Mouse (Mus musculus): ENCODE measurements around the gene Anapc15-ps. TPM values are rescaled to one million over a fixed set of nuclear protein-coding genes. Genes with fewer than 3 reads are reported as not detected.
A peak's percentile ranks its signal among the peaks of the same experiment; 100 is the strongest.
"Not testable (repeated sequence)": the region's sequence is repeated elsewhere in the genome, so short reads cannot be mapped to it uniquely, and the experiment has no call there.

Gene Anapc15-ps
- polyA plus RNA-seq, 1 experiment from 2014 or later = not detected

GRCm38 (mm10) chr10:95630726-95631345 lies 42.4 kb downstream of the Anapc15-ps start:
- no peaks in the 10 kb centered on the region for H3K9me3 ChIP-seq (replicated peaks; ENCODE audit: low read length)
- no peak for ATAC-seq (replicated peaks; ENCODE audit: low FRiP score, low read depth)
- H3K27me3 ChIP-seq (ENCODE audit: insufficient read depth, low read length) = no peaks in the 10 kb centered on the region
- H3K27ac ChIP-seq = no peak overlapping the region
- no peaks in the 10 kb centered on the region for H3K4me1 ChIP-seq (replicated peaks; ENCODE audit: insufficient read depth, low read length)
- H3K4me3 ChIP-seq (replicated peaks; ENCODE audit: low read depth, low read length) = no peak overlapping the region
- H3K36me3 ChIP-seq (ENCODE audit: insufficient read depth, low read length) = no peaks in the 10 kb centered on the region
- WGBS = 82% methylated on average over 10 of the region's 10 CpGs
- no peak overlapping the region for H3K9ac ChIP-seq (ENCODE audit: low read depth, low read length)
- H3K4me2 ChIP-seq (ENCODE audit: low read length) = no peak overlapping the region
- TF ChIP-seq CTCF (IDR thresholded peaks at IDR 0.05; ENCODE audit: low read depth) = no peak
- no peak for DNase-seq (ENCODE audit: low spot score)

- 77% methylated on average over 4 of the region's 4 CpGs for WGBS
Observed at GRCm38 (mm10) chr10:95630166-95630565, 43.1 kb downstream of the Anapc15-ps start.

DNA sequence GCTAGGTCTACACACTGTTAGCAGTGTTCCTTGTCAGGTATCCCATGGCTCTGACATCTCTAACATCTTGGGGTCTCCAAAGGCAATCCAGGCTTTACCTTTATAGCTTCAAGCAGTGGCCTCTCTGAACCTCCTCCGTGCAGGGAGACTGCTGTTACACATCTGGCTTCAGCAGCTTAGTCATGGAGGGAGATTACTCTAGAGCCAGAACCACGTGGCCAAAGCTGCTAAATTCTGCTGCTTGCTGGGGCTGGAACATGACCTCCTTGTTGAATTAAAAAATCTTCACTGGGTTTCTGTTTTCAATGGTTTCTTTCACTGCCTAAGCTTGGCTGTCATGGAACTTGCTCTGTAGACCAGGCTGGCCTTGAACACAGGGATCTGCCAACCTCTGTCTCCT lies 44.9 kb downstream of the Anapc15-ps start:
- no peak for DNase-seq (ENCODE audit: low spot score)
- Histone ChIP-seq H3K36me3 (ENCODE audit: insufficient read depth, low read length) (no peaks in the 10 kb centered on the region), H3K4me3 (replicated peaks; ENCODE audit: low read depth, low read length) (no peak overlapping the region), H3K27me3 (ENCODE audit: insufficient read depth, low read length) (no peaks in the 10 kb centered on the region), H3K4me1 (replicated peaks; ENCODE audit: insufficient read depth, low read length) (no peaks in the 10 kb centered on the region), H3K9ac (ENCODE audit: low read depth, low read length) (no peak overlapping the region), H3K9me3 (replicated peaks; ENCODE audit: low read length) (no peaks in the 10 kb centered on the region), H3K27ac (no peak overlapping the region), H3K4me2 (ENCODE audit: low read length) (no peak overlapping the region)
- 70% methylated on average over 2 of the region's 2 CpGs for WGBS
- no peak for TF ChIP-seq CTCF (IDR thresholded peaks at IDR 0.05; ENCODE audit: low read depth)
- no peak for ATAC-seq (replicated peaks; ENCODE audit: low FRiP score, low read depth)

More at GRCm38 (mm10) chr10:95630166-95630565, 43.1 kb downstream of the Anapc15-ps start:
- not testable (repeated sequence) for H3K4me2 ChIP-seq (ENCODE audit: low read length); H3K4me3 ChIP-seq (replicated peaks; ENCODE audit: low read depth, low read length); H3K9ac ChIP-seq (ENCODE audit: low read depth, low read length); H3K27me3 ChIP-seq (ENCODE audit: insufficient read depth, low read length); DNase-seq (ENCODE audit: low spot score); H3K27ac ChIP-seq; H3K4me1 ChIP-seq (replicated peaks; ENCODE audit: insufficient read depth, low read length); ATAC-seq (replicated peaks; ENCODE audit: low FRiP score, low read depth); H3K9me3 ChIP-seq (replicated peaks; ENCODE audit: low read length); H3K36me3 ChIP-seq (ENCODE audit: insufficient read depth, low read length)

DNA sequence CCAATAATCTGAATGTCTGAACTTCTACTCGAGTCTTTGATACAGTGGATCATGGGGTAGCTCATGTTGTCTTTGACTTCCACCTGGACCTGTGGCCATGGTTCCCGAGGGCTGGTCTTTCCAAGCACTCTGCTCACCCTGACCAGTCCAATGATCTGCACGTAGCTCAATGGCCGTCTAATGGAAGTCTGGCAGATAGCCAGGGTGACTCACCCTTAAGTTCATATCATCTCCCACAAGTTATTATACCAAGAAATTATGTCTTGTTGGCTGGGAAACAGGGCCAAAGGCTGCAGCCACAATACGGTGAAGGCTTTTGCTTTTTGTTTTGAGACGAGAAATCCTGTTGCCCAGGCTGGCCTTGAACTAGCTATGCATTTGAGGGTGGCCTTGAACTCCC lies 45.9 kb downstream of the Anapc15-ps start:
- ATAC-seq (replicated peaks; ENCODE audit: low FRiP score, low read depth) = no peak
- TF ChIP-seq CTCF (IDR thresholded peaks at IDR 0.05; ENCODE audit: low read depth) = no peak
- no peak overlapping the region for H3K4me2 ChIP-seq (ENCODE audit: low read length)
- no peak overlapping the region for H3K9ac ChIP-seq (ENCODE audit: low read depth, low read length)
- H3K4me1 ChIP-seq (replicated peaks; ENCODE audit: insufficient read depth, low read length) = no peaks in the 10 kb centered on the region
- DNase-seq (ENCODE audit: low spot score) = no peak
- 72% methylated on average over 6 of the region's 6 CpGs for WGBS
- no peaks in the 10 kb centered on the region for H3K27me3 ChIP-seq (ENCODE audit: insufficient read depth, low read length)
- H3K27ac ChIP-seq = no peak overlapping the region
- H3K36me3 ChIP-seq (ENCODE audit: insufficient read depth, low read length) = no peaks in the 10 kb centered on the region
- H3K4me3 ChIP-seq (replicated peaks; ENCODE audit: low read depth, low read length) = no peak overlapping the region
- no peaks in the 10 kb centered on the region for H3K9me3 ChIP-seq (replicated peaks; ENCODE audit: low read length)

DNA sequence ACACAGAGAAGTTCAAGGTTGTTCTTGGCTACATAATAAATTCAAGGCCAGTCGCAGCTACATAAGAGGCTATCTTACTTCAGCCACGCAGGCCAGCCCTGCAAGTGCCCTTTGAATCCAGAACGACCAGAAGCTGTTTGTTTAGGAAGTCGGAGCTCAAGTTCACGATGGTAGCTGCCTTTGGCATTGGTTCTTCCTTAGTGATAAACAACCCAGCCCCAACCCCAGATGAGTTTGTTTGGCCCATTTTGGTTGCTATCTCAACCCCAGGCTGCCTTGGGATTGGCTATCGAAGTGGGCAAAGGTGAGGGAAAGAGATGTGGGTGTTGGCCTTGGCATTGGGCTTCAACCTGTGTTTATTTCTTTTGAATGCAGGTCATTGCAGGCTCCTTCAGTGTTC lies 48.0 kb downstream of the Anapc15-ps start:
- H3K27ac ChIP-seq = no peak overlapping the region
- H3K4me2 ChIP-seq (ENCODE audit: low read length) = no peak overlapping the region
- H3K9me3 ChIP-seq (replicated peaks; ENCODE audit: low read length) = no peaks in the 10 kb centered on the region
- H3K4me1 ChIP-seq (replicated peaks; ENCODE audit: insufficient read depth, low read length) = no peaks in the 10 kb centered on the region
- H3K9ac ChIP-seq (ENCODE audit: low read depth, low read length) = no peak overlapping the region
- no peaks in the 10 kb centered on the region for H3K36me3 ChIP-seq (ENCODE audit: insufficient read depth, low read length)
- TF ChIP-seq CTCF (IDR thresholded peaks at IDR 0.05; ENCODE audit: low read depth) = no peak
- 66% methylated on average over 6 of the region's 6 CpGs for WGBS
- DNase-seq (ENCODE audit: low spot score) (no peak), ATAC-seq (replicated peaks; ENCODE audit: low FRiP score, low read depth) (no peak)
- no peaks in the 10 kb centered on the region for H3K27me3 ChIP-seq (ENCODE audit: insufficient read depth, low read length)
- H3K4me3 ChIP-seq (replicated peaks; ENCODE audit: low read depth, low read length) = no peak overlapping the region

DNA sequence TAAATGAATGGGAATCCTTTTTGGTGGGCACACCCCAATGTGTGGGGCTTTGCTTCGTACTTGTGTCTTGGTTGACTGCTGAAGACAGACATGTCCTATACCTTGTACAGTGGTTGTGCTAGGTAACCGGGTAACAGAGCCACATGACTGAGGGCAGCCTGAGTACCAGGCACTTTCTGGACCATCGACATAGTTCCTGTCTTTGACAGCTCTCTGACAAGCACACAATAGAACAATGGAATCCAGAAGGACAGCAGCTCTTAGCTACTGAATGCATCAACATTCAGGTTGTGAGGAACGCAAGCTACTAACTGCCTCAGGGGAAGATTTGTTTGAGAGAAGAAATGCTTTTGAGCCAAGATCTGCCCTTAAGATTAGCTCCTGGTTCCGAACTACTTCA lies 49.2 kb downstream of the Anapc15-ps start:
- no peak overlapping the region for H3K4me3 ChIP-seq (replicated peaks; ENCODE audit: low read depth, low read length)
- no peak for TF ChIP-seq CTCF (IDR thresholded peaks at IDR 0.05; ENCODE audit: low read depth)
- 49% methylated on average over 5 of the region's 5 CpGs for WGBS
- no peaks in the 10 kb centered on the region for H3K9me3 ChIP-seq (replicated peaks; ENCODE audit: low read length)
- no peaks in the 10 kb centered on the region for H3K27me3 ChIP-seq (ENCODE audit: insufficient read depth, low read length)
- H3K27ac ChIP-seq = 0 out of 2 replicates have a peak overlapping the region, but pooled peaks have one; percentile 15
- no peaks in the 10 kb centered on the region for H3K36me3 ChIP-seq (ENCODE audit: insufficient read depth, low read length)
- no peak for ATAC-seq (replicated peaks; ENCODE audit: low FRiP score, low read depth)
- DNase-seq (ENCODE audit: low spot score) = peak; percentile 45
- H3K4me2 ChIP-seq (ENCODE audit: low read length) = no peak overlapping the region
- no peaks in the 10 kb centered on the region for H3K4me1 ChIP-seq (replicated peaks; ENCODE audit: insufficient read depth, low read length)
- no peak overlapping the region for H3K9ac ChIP-seq (ENCODE audit: low read depth, low read length)

DNA sequence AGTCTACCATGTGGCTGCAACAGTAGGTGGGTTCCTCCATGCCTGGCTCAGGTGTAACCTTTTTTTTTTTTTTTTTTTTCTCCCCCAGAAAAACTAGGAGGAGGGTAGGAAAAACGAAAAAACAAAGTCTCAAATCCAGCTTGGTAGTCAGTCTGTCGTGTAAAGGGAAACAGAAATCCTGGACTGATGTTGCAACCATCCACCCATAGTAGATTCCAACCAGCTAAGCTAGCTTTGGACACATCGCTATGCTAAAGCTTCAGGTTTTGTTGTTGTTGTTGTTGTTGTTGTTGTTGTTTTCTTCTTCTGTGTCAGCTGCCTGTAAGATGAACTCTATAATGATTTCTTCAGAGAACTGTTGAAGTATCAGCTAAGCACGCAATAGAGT lies 49.7 kb downstream of the Anapc15-ps start:
- Histone ChIP-seq H3K36me3 (ENCODE audit: insufficient read depth, low read length) (no peaks in the 10 kb centered on the region), H3K4me1 (replicated peaks; ENCODE audit: insufficient read depth, low read length) (no peaks in the 10 kb centered on the region), H3K4me2 (ENCODE audit: low read length) (no peak overlapping the region), H3K9me3 (replicated peaks; ENCODE audit: low read length) (no peaks in the 10 kb centered on the region), H3K27me3 (ENCODE audit: insufficient read depth, low read length) (no peaks in the 10 kb centered on the region), H3K9ac (ENCODE audit: low read depth, low read length) (no peak overlapping the region), H3K4me3 (replicated peaks; ENCODE audit: low read depth, low read length) (no peak overlapping the region), H3K27ac (no peak overlapping the region; the same call in 1 of the 2 replicates)
- ATAC-seq (replicated peaks; ENCODE audit: low FRiP score, low read depth) (peak; percentile 10; the same call in 1 of the 2 replicates), DNase-seq (ENCODE audit: low spot score) (no peak)
- no peak for TF ChIP-seq CTCF (IDR thresholded peaks at IDR 0.05; ENCODE audit: low read depth)
- 55% methylated on average over 4 of the region's 4 CpGs for WGBS

Other genes starting within 250 kb of the Anapc15-ps start
- 427 and 432 TPM in 2 replicates for gene Mrpl42, start 171.5 kb downstream of the Anapc15-ps start, polyA plus RNA-seq (2015; fragmentation: Nextera tagmentation; extraction: Ambion mirVana)
- gene Ube2n, start 158.3 kb downstream of the Anapc15-ps start, polyA plus RNA-seq (2015; fragmentation: Nextera tagmentation; extraction: Ambion mirVana) = 277 and 296 TPM in 2 replicates
- gene Nudt4, start 109.3 kb downstream of the Anapc15-ps start, polyA plus RNA-seq (2015; fragmentation: Nextera tagmentation; extraction: Ambion mirVana) = 215 and 232 TPM in 2 replicates
- gene Gm33543, start 169.5 kb upstream of the Anapc15-ps start, polyA plus RNA-seq (2015; fragmentation: Nextera tagmentation; extraction: Ambion mirVana) = 0.62 and 0.91 TPM in 2 replicates